Mouse (Mus musculus): ENCODE data around the gene Def6. TPM values are rescaled to one million over a fixed set of nuclear protein-coding genes. Genes with fewer than 3 reads are reported as not detected.

Def6 gene
- polyA plus RNA-seq, 1 experiment from 2014 or later = 3.0 TPM

DNA sequence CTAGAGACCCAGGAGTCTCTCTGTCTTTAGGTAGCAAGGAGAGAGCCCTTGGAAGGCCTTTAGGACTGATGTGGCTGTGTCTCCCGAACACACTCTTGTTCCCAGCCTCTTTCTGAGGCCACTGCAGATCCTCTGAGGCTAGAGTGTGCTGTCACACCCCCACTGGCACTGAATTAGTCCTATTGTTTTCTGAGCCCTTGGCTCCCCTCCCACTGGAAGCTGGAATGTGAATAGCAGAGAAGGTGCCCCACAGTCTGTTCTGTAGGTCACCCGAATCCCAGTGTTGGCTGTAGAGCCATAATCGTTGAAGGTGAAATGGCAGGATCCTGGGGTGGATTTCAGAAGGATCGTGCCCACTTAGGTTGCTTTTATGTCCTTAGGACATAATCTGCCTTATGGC is 27.2 kb upstream of the Def6 start:
- WGBS = 54% methylated on average over 4 of the region's 4 CpGs
- Histone ChIP-seq H3K27ac (ENCODE audit: low read length) (no peak overlapping the region), H3K27me3 (replicated peaks; ENCODE audit: control insufficient read depth, insufficient read depth, low read length) (no peaks in the 10 kb centered on the region), H3K4me2 (ENCODE audit: low read depth, low read length) (no peak overlapping the region), H3K9me3 (ENCODE audit: control insufficient read depth, low read length) (no peaks in the 10 kb centered on the region), H3K4me3 (ENCODE audit: low read length) (no peak overlapping the region), H3K36me3 (ENCODE audit: control insufficient read depth, insufficient read depth, low read length) (no peaks in the 10 kb centered on the region), H3K4me1 (ENCODE audit: control insufficient read depth, insufficient read depth, low read length) (peaks cover 40% of the 10 kb centered on the region), H3K9ac (ENCODE audit: low read depth, low read length) (no peak overlapping the region)
- no peak for ATAC-seq

DNA sequence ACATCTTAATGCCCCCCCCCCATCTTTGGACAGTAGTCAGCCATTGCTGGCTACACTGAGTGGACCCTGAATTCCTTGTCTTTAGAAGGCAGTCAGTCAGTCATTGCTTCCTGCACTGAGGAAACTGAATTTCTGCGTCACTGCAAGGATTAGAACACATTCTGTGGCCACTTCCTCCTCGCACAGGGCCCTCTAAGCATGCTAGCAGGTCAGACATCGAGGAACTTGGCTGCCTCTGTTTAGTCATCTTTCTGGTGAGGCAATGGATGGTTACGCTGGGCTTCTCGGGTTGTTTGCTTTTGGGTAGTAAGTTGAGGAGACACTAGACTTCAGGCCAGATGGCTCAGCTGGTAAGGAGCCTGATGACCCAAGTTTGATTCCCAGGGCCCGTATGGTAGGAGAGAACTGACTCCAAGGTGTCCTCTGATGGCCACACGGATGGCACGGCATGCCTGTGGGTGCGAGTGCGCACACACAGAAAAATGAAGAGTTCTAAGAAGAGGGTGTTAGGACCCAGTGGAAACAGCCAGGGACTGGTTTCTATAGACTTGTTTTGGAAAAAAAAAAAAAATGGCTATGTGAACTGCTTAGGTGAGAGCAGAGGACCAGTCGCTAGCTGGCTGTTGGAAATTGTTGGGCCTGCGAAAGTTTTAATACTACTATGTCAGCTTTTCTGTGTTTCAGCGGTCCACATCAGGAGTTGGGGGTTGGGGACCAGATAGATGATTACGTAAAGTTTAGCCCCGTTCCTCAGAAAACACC is 26.6 kb upstream of the Def6 start:
- Histone ChIP-seq H3K27me3 (replicated peaks; ENCODE audit: control insufficient read depth, insufficient read depth, low read length) (no peaks in the 10 kb centered on the region), H3K9ac (ENCODE audit: low read depth, low read length) (no peak overlapping the region), H3K4me3 (ENCODE audit: low read length) (no peak overlapping the region), H3K27ac (ENCODE audit: low read length) (no peak overlapping the region), H3K4me1 (ENCODE audit: control insufficient read depth, insufficient read depth, low read length) (peaks cover 40% of the 10 kb centered on the region), H3K4me2 (ENCODE audit: low read depth, low read length) (no peak overlapping the region), H3K36me3 (ENCODE audit: control insufficient read depth, insufficient read depth, low read length) (no peaks in the 10 kb centered on the region), H3K9me3 (ENCODE audit: control insufficient read depth, low read length) (no peaks in the 10 kb centered on the region)
- 71% methylated on average over 15 of the region's 15 CpGs for WGBS
- ATAC-seq = no peak

DNA sequence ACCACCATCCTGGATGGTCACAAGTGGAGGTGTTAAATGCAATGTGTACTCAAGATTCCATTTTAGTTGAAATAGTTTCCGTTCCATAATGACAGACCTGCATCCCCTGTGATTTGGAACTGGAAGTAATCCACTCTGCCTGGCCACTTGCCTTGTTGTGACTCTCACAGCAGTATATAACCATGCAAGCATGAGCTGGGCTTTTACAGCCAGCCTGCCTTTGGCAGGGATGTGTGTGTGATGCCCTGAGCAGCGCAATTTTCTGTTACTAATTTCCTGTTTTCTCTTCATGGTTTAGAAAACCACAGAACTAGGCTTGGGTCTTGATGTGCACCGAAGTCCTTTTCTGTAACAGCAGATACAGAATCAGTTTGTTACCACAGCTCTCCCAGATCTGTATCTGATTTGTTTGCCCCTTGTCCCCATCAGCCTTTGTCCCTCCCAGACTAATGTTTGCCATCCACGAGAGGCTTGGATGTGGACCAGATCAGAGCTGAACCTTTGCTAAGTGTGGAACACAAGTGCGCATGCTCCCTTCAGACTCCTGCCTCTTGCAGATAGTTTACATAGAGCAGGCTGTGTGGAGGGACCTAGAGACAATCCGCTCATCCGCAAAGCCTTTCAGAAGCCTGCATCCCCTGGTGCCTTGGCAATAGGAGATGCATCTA is 22.5 kb upstream of the Def6 start:
- no peak for ATAC-seq
- 68% methylated on average over 7 of the region's 7 CpGs for WGBS

DNA sequence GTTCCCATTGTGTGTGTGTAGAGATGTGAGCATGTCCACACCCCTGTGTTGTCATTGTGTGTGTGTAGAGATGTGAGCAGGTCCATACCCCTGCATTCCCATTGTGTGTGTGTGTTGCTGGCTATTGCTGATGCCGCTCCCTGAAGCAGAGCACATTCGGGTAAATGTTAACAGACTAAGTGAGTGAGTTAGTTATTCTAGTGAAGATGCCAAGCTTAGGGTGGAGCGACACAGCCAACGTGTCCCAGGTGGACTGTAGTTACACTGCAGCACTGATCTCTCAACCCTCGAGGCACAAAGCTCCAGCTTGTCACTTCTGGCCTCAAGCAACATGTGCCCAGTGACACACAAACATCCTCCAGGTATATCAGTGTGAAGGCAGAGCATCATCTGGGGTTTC is 19.3 kb upstream of the Def6 start:
- 84% methylated on average over 5 of the region's 5 CpGs for WGBS
- H3K9me3 ChIP-seq (ENCODE audit: control insufficient read depth, low read length) = no peaks in the 10 kb centered on the region
- H3K27ac ChIP-seq (ENCODE audit: low read length) = no peak overlapping the region
- H3K4me2 ChIP-seq (ENCODE audit: low read depth, low read length) = no peak overlapping the region
- H3K36me3 ChIP-seq (ENCODE audit: control insufficient read depth, insufficient read depth, low read length) = peaks cover 6% of the 10 kb centered on the region; the same call in 1 of the 2 replicates
- H3K4me3 ChIP-seq (ENCODE audit: low read length) = no peak overlapping the region
- no peak for ATAC-seq
- H3K9ac ChIP-seq (ENCODE audit: low read depth, low read length) = no peak overlapping the region
- no peaks in the 10 kb centered on the region for H3K27me3 ChIP-seq (replicated peaks; ENCODE audit: control insufficient read depth, insufficient read depth, low read length)
- no peaks in the 10 kb centered on the region for H3K4me1 ChIP-seq (ENCODE audit: control insufficient read depth, insufficient read depth, low read length)

More for the DNA sequence above, 22.5 kb upstream of the Def6 start:
- Histone ChIP-seq H3K27me3 (replicated peaks; ENCODE audit: control insufficient read depth, insufficient read depth, low read length) (no peaks in the 10 kb centered on the region), H3K4me1 (ENCODE audit: control insufficient read depth, insufficient read depth, low read length) (peaks cover 10% of the 10 kb centered on the region), H3K9ac (ENCODE audit: low read depth, low read length) (no peak overlapping the region), H3K36me3 (ENCODE audit: control insufficient read depth, insufficient read depth, low read length) (peaks cover 1% of the 10 kb centered on the region; the same call in 1 of the 2 replicates), H3K9me3 (ENCODE audit: control insufficient read depth, low read length) (no peaks in the 10 kb centered on the region), H3K4me3 (ENCODE audit: low read length) (no peak overlapping the region), H3K4me2 (ENCODE audit: low read depth, low read length) (no peak overlapping the region), H3K27ac (ENCODE audit: low read length) (no peak overlapping the region)

DNA sequence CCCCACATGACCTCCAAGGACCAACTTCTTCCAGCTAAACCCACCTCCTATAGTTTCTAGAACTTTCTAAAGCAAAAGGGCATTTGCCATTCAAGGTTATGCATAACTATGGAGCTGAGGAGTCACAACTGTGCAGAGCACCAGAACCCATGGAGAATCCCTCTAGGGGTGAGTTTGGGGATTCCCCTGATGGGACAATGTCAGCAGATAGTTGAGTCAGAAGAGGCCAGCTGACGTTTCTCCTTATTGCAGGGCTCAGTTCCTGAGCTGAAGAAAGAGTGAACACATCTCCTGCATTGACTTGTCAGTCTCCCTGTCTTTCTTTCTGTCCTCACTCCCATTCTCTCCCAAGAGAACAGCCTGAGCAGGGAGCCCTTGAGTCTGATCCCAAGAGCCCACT is 14.8 kb upstream of the Def6 start:
- no peak for ATAC-seq
- Histone ChIP-seq H3K36me3 (ENCODE audit: control insufficient read depth, insufficient read depth, low read length) (peaks cover 12% of the 10 kb centered on the region), H3K9ac (ENCODE audit: low read depth, low read length) (no peak overlapping the region), H3K4me1 (ENCODE audit: control insufficient read depth, insufficient read depth, low read length) (no peaks in the 10 kb centered on the region), H3K9me3 (ENCODE audit: control insufficient read depth, low read length) (no peaks in the 10 kb centered on the region), H3K4me2 (ENCODE audit: low read depth, low read length) (no peak overlapping the region), H3K27ac (ENCODE audit: low read length) (no peak overlapping the region), H3K4me3 (ENCODE audit: low read length) (no peak overlapping the region), H3K27me3 (replicated peaks; ENCODE audit: control insufficient read depth, insufficient read depth, low read length) (no peaks in the 10 kb centered on the region)
- WGBS = 68% methylated on average over 1 of the region's 1 CpGs

DNA sequence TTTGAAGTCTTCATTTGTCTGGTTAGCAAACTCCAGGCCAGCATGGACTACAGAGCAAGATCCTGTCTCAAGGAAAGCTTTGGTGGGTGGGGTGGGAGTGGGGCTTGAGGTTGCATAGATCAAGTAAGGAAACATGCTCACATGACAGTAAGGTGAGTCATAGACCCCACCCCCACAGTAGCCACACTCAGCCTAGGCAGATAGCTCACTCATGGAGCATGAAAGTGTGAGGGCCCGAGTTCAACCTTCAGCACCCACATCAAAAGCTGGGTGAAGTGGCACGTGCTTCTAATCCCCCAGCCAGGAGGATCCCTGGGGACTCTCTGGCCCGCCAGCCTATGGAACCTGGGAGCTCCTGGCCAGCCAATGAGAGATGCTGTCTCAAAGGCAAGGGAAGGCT is 14.0 kb upstream of the Def6 start:
- Histone ChIP-seq H3K36me3 (ENCODE audit: control insufficient read depth, insufficient read depth, low read length) (peaks cover 19% of the 10 kb centered on the region), H3K4me3 (ENCODE audit: low read length) (no peak overlapping the region), H3K4me1 (ENCODE audit: control insufficient read depth, insufficient read depth, low read length) (no peaks in the 10 kb centered on the region), H3K9me3 (ENCODE audit: control insufficient read depth, low read length) (no peaks in the 10 kb centered on the region), H3K27ac (ENCODE audit: low read length) (no peak overlapping the region), H3K9ac (ENCODE audit: low read depth, low read length) (no peak overlapping the region), H3K4me2 (ENCODE audit: low read depth, low read length) (no peak overlapping the region), H3K27me3 (replicated peaks; ENCODE audit: control insufficient read depth, insufficient read depth, low read length) (no peaks in the 10 kb centered on the region)
- no peak for ATAC-seq
- WGBS = 67% methylated on average over 3 of the region's 3 CpGs

DNA sequence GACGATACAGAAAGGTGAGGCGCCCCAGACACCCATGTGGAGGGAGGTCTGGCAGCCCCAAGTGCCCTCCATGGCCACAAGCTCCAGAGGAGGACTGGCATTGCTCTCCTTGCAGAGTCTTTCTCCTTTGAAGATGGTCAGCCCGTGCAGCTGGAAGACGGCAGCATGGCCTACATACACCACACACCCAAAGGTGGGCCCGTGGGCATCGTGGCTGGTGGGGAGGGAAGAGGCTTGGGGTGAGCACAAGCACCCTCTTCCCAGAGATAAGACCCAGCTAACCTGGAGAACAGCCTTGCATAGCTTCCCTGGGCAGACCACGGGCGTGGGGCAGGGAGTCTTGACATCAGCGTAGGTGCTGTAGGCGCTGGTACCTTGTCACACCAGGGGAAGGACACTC is 12.5 kb upstream of the Def6 start:
- H3K4me2 ChIP-seq (ENCODE audit: low read depth, low read length) = no peak overlapping the region
- H3K27me3 ChIP-seq (replicated peaks; ENCODE audit: control insufficient read depth, insufficient read depth, low read length) = no peaks in the 10 kb centered on the region
- no peaks in the 10 kb centered on the region for H3K9me3 ChIP-seq (ENCODE audit: control insufficient read depth, low read length)
- no peak overlapping the region for H3K9ac ChIP-seq (ENCODE audit: low read depth, low read length)
- no peak for ATAC-seq
- H3K4me1 ChIP-seq (ENCODE audit: control insufficient read depth, insufficient read depth, low read length) = no peaks in the 10 kb centered on the region
- WGBS = 94% methylated on average over 10 of the region's 10 CpGs
- no peak overlapping the region for H3K27ac ChIP-seq (ENCODE audit: low read length)
- no peak overlapping the region for H3K4me3 ChIP-seq (ENCODE audit: low read length)
- peaks cover 19% of the 10 kb centered on the region for H3K36me3 ChIP-seq (ENCODE audit: control insufficient read depth, insufficient read depth, low read length)

DNA sequence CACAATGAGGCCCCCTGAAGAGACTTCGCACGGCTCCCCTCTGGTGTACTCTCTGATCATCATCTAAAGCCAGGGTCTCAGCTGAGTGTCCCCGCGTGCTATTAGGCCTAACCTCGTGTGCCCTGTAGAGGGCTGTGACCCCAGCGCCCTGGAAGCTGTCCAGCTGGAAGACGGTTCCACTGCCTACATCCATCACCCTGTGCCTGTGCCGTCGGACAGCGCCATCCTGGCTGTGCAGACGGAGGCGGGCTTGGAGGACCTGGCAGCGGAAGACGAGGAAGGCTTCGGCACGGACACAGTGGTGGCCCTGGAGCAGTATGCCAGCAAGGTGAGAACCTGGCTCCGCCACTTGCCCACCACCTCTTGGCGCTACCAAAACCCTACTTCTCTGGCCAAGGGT is 9.9 kb upstream of the Def6 start:
- H3K4me1 ChIP-seq (ENCODE audit: control insufficient read depth, insufficient read depth, low read length) = no peaks in the 10 kb centered on the region
- H3K9ac ChIP-seq (ENCODE audit: low read depth, low read length) = no peak overlapping the region
- no peaks in the 10 kb centered on the region for H3K27me3 ChIP-seq (replicated peaks; ENCODE audit: control insufficient read depth, insufficient read depth, low read length)
- peaks cover 18% of the 10 kb centered on the region for H3K36me3 ChIP-seq (ENCODE audit: control insufficient read depth, insufficient read depth, low read length)
- H3K27ac ChIP-seq (ENCODE audit: low read length) = no peak overlapping the region
- no peak overlapping the region for H3K4me3 ChIP-seq (ENCODE audit: low read length)
- no peaks in the 10 kb centered on the region for H3K9me3 ChIP-seq (ENCODE audit: control insufficient read depth, low read length)
- ATAC-seq = no peak
- no peak overlapping the region for H3K4me2 ChIP-seq (ENCODE audit: low read depth, low read length)
- WGBS = 68% methylated on average over 18 of the region's 18 CpGs

DNA sequence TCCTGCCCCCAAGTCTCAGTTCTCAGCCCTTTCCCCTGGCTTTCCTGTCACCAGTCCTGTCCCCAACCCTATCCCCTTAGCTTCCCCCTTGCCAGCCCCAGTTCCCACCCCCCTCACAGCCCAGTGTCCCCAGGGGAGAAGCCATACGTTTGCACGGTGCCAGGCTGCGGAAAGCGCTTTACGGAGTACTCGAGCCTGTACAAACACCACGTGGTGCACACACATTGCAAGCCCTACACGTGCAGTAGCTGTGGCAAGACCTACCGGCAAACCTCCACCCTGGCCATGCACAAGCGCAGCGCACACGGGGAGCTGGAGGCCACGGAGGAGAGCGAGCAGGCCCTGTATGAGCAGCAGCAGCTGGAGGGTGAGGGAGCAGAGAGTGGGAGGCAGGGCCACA is 5.6 kb upstream of the Def6 start:
- Histone ChIP-seq H3K4me1 (ENCODE audit: control insufficient read depth, insufficient read depth, low read length) (no peaks in the 10 kb centered on the region), H3K36me3 (ENCODE audit: control insufficient read depth, insufficient read depth, low read length) (peaks cover 13% of the 10 kb centered on the region), H3K4me3 (ENCODE audit: low read length) (no peak overlapping the region), H3K27me3 (replicated peaks; ENCODE audit: control insufficient read depth, insufficient read depth, low read length) (no peaks in the 10 kb centered on the region), H3K9me3 (ENCODE audit: control insufficient read depth, low read length) (no peaks in the 10 kb centered on the region), H3K4me2 (ENCODE audit: low read depth, low read length) (no peak overlapping the region), H3K9ac (ENCODE audit: low read depth, low read length) (no peak overlapping the region), H3K27ac (ENCODE audit: low read length) (no peak overlapping the region)
- WGBS = 78% methylated on average over 14 of the region's 14 CpGs
- no peak for ATAC-seq
